Mouse (Mus musculus): ENCODE data around the gene Atp1a3. TPM values are rescaled to one million over a fixed set of nuclear protein-coding genes. Genes with fewer than 3 reads are reported as not detected.

Atp1a3 gene
- polyA plus RNA-seq, 1 experiment from 2014 or later, result 1.4 TPM

DNA sequence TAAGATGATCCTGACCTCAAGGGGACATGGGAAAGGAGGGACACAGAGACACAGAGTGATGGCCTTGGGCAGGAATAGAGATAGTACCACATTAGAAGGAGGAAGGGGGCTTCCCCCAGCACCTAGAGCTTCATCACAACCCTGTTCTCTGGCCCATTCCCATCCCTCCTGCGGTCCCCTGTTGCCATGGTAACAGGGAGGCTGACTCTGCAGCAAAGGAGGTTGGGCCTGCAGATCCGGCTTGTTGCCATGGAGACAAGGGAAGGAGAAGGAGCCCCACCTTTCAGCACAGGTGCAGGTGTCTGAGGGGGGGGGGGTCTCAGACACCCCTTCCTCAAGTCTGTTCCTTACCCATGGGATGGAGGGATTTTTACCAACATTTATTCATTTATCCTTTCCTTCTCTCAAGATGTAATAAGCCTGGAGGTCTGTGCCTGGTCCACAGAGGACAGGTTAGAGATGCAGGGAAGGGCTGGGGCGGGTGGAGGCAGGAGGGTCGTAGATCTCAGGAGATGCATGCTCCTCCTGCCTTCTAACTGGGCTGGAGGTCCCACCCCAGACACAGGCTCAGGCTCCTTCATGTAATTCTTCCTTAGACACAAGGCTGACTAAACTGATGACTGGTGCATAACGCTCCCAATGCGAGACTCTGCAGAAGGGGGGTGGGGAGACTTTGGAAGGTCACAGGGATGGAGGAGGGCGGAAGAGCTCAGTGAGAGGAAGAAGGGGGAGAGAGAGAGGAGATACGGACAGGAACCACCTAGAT, 2.0 kb upstream of the Atp1a3 start:
- H3K9ac ChIP-seq (ENCODE audit: low read depth, low read length), result no peak overlapping the region
- H3K4me3 ChIP-seq (ENCODE audit: low read depth, low read length), result no peak overlapping the region
- H3K4me1 ChIP-seq (replicated peaks; ENCODE audit: control insufficient read depth, insufficient read depth, low read length), result peaks cover 11% of the 10 kb centered on the region
- peaks cover 90% of the 10 kb centered on the region for H3K27me3 ChIP-seq (replicated peaks; ENCODE audit: control insufficient read depth, insufficient read depth, low read length)
- no peak overlapping the region for H3K27ac ChIP-seq (ENCODE audit: low read depth, low read length)
- H3K36me3 ChIP-seq (ENCODE audit: control insufficient read depth, insufficient read depth, low read length), result no peaks in the 10 kb centered on the region
- no peak overlapping the region for H3K4me2 ChIP-seq
- DNase-seq (ENCODE audit: low spot score) (no peak), ATAC-seq (replicated peaks; ENCODE audit: low FRiP score) (no peak)
- no peaks in the 10 kb centered on the region for H3K9me3 ChIP-seq (ENCODE audit: control insufficient read depth, low read length)
- WGBS, result 34% methylated on average over 8 of the region's 8 CpGs

DNA sequence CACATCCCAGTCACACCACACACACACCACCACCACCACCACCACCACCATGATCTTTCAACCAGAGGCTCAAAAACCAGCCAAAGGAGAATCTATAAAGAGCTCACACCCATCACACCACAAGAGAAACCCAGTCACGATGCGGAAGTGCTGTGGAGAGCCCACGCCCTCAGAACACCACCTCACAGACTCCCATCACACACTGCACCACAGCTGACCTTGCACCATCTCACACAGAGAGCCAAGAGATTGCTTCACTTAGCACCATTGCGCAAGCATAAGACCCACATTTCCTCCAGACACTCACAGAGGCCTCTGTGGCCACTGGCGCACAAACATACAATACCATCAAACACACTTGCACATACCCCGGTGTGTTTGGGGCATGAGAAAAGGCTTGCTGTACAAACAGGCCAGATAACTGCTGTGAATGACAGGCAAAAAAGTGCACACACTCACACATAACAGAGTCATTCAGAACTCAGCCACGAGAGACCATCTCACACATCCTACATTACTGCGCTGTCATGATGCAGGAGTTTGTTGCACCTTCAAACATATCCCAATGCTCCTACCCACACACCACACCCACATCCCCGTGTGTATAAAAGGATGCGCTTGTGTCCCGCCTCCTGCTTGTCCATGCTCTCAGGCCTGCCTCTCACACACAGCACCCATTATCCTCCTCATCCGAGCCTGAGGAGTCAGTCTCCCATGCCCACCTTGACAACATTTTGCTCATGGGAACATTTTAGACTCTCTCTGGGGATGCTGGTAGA, 1.0 kb upstream of the Atp1a3 start:
- H3K4me1 ChIP-seq (replicated peaks; ENCODE audit: control insufficient read depth, insufficient read depth, low read length), result peaks cover 11% of the 10 kb centered on the region
- no peak overlapping the region for H3K9ac ChIP-seq (ENCODE audit: low read depth, low read length)
- WGBS, result 72% methylated on average over 12 of the region's 12 CpGs
- peaks cover 85% of the 10 kb centered on the region for H3K27me3 ChIP-seq (replicated peaks; ENCODE audit: control insufficient read depth, insufficient read depth, low read length)
- no peak overlapping the region for H3K4me2 ChIP-seq
- H3K9me3 ChIP-seq (ENCODE audit: control insufficient read depth, low read length), result no peaks in the 10 kb centered on the region
- ATAC-seq (replicated peaks; ENCODE audit: low FRiP score) (no peak), DNase-seq (ENCODE audit: low spot score) (no peak)
- no peak overlapping the region for H3K4me3 ChIP-seq (ENCODE audit: low read depth, low read length)
- H3K27ac ChIP-seq (ENCODE audit: low read depth, low read length), result no peak overlapping the region
- no peaks in the 10 kb centered on the region for H3K36me3 ChIP-seq (ENCODE audit: control insufficient read depth, insufficient read depth, low read length)

DNA sequence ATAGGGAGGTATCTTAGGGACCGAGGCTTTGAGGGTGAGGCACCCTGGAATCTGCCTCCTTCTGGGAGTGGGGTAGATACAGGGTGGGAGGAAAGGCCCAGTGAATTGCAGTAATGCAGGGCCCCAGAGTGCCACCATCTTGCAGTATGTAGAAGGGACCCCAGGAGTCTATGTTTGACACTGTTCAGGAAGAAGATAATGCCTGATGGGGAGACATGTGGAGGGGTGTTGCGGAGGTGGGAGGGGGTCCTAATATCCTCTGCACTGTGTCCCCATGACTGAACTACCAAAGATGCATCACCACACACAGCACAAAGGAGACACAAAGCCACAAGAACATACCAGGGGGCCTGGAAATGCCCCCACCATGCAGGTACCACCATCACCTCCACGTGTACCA, 413 bp upstream of the Atp1a3 start:
- WGBS, result 63% methylated on average over 3 of the region's 3 CpGs

DNA sequence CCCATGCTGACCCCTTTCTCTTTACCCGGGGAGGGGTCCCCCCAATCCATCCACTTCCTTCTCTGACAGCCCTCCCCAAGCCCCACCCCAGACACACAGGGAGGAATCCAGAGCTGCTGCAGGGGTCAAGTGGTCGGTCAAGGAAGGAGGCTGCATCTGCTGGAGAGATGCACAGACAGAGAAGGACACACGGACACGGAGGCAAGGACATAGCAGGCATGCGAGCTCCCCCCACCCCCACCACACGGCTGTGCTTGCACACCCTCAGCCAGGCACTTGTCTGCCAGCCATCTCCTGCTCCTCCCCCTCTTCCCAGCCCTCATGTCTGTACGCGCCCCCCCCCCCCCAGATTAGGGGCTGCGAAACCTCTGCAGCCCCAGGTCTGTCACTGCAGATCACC, 952 bp downstream of the Atp1a3 start:
- Histone ChIP-seq H3K9ac (ENCODE audit: low read depth, low read length) (no peak overlapping the region), H3K4me2 (no peak overlapping the region), H3K27me3 (replicated peaks; ENCODE audit: control insufficient read depth, insufficient read depth, low read length) (peaks cover 66% of the 10 kb centered on the region), H3K4me1 (replicated peaks; ENCODE audit: control insufficient read depth, insufficient read depth, low read length) (peaks cover 4% of the 10 kb centered on the region), H3K36me3 (ENCODE audit: control insufficient read depth, insufficient read depth, low read length) (no peaks in the 10 kb centered on the region), H3K9me3 (ENCODE audit: control insufficient read depth, low read length) (no peaks in the 10 kb centered on the region), H3K27ac (ENCODE audit: low read depth, low read length) (no peak overlapping the region), H3K4me3 (ENCODE audit: low read depth, low read length) (no peak overlapping the region)
- no peak for ATAC-seq (replicated peaks; ENCODE audit: low FRiP score)
- WGBS, result 40% methylated on average over 9 of the region's 9 CpGs
- DNase-seq (ENCODE audit: low spot score), result no peak

More for the DNA sequence above, 413 bp upstream of the Atp1a3 start:
- no peak overlapping the region for H3K27ac ChIP-seq (ENCODE audit: low read depth, low read length)
- DNase-seq (ENCODE audit: low spot score) (no peak), ATAC-seq (replicated peaks; ENCODE audit: low FRiP score) (no peak)
- H3K9me3 ChIP-seq (ENCODE audit: control insufficient read depth, low read length), result no peaks in the 10 kb centered on the region
- no peak overlapping the region; the same call in 1 of the 2 replicates for H3K4me2 ChIP-seq
- no peaks in the 10 kb centered on the region for H3K36me3 ChIP-seq (ENCODE audit: control insufficient read depth, insufficient read depth, low read length)
- H3K4me3 ChIP-seq (ENCODE audit: low read depth, low read length), result no peak overlapping the region
- H3K4me1 ChIP-seq (replicated peaks; ENCODE audit: control insufficient read depth, insufficient read depth, low read length), result peaks cover 11% of the 10 kb centered on the region
- H3K9ac ChIP-seq (ENCODE audit: low read depth, low read length), result no peak overlapping the region
- H3K27me3 ChIP-seq (replicated peaks; ENCODE audit: control insufficient read depth, insufficient read depth, low read length), result peaks cover 79% of the 10 kb centered on the region

DNA sequence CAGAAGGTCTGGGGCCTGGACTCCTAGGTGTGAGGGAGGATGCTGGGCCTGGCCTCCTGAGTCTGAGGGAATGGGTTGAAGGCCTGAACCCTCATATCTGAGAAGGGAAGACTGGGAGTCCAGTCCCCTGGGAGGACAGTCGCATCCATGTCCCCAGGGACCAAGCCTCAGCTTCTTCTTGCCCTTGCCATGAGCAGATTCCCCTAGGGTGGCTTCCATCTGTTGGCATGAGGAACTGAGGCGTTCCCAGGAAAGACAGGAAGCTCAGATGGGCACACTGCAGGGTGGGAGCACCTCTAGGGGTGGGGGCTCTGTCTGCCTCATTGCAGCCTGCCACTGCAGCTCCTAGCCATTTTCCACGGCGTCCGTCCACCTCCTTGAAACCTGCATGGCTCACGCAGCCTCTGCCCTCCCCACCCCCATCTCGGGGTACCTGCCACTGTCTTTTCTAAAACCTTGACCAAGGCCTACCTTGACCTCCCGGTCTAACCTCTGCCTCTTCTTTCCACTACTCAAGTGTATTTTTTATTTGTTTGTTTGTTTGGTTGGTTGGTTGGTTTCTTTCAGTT, 1.9 kb downstream of the Atp1a3 start:
- ATAC-seq (replicated peaks; ENCODE audit: low FRiP score), result no peak
- Histone ChIP-seq H3K9ac (ENCODE audit: low read depth, low read length) (no peak overlapping the region), H3K27ac (ENCODE audit: low read depth, low read length) (no peak overlapping the region), H3K4me2 (no peak overlapping the region), H3K36me3 (ENCODE audit: control insufficient read depth, insufficient read depth, low read length) (no peaks in the 10 kb centered on the region), H3K4me1 (replicated peaks; ENCODE audit: control insufficient read depth, insufficient read depth, low read length) (peaks cover 4% of the 10 kb centered on the region), H3K27me3 (replicated peaks; ENCODE audit: control insufficient read depth, insufficient read depth, low read length) (peaks cover 56% of the 10 kb centered on the region), H3K9me3 (ENCODE audit: control insufficient read depth, low read length) (no peaks in the 10 kb centered on the region), H3K4me3 (ENCODE audit: low read depth, low read length) (no peak overlapping the region)
- no peak for DNase-seq (ENCODE audit: low spot score)
- WGBS, result 86% methylated on average over 8 of the region's 8 CpGs

DNA sequence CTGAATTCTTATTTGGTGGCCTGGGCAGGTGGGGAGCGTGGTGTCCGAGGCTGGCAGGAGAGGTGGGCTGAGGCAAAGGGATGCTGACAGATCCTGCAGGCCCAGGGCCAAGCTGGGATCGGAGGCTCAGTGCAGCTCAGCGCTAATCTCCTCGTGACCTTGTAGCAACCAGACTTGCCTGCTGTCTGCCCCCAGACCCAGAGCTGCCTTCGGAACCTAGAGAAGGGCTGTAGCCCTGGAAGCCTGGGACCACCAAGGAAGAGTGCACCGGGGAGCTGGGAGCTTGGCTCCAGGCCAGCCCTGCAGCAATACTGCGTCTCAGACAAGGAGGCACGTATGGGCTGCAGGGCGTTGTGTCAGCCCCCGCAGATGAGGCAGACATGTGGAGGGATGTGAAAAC, 2.5 kb downstream of the Atp1a3 start:
- Histone ChIP-seq H3K27ac (ENCODE audit: low read depth, low read length) (no peak overlapping the region), H3K27me3 (replicated peaks; ENCODE audit: control insufficient read depth, insufficient read depth, low read length) (peaks cover 50% of the 10 kb centered on the region), H3K9ac (ENCODE audit: low read depth, low read length) (no peak overlapping the region), H3K4me1 (replicated peaks; ENCODE audit: control insufficient read depth, insufficient read depth, low read length) (peaks cover 4% of the 10 kb centered on the region), H3K9me3 (ENCODE audit: control insufficient read depth, low read length) (no peaks in the 10 kb centered on the region), H3K4me2 (no peak overlapping the region), H3K4me3 (ENCODE audit: low read depth, low read length) (no peak overlapping the region), H3K36me3 (ENCODE audit: control insufficient read depth, insufficient read depth, low read length) (no peaks in the 10 kb centered on the region)
- DNase-seq (ENCODE audit: low spot score), result no peak
- ATAC-seq (replicated peaks; ENCODE audit: low FRiP score), result no peak
- WGBS, result 50% methylated on average over 11 of the region's 11 CpGs

DNA sequence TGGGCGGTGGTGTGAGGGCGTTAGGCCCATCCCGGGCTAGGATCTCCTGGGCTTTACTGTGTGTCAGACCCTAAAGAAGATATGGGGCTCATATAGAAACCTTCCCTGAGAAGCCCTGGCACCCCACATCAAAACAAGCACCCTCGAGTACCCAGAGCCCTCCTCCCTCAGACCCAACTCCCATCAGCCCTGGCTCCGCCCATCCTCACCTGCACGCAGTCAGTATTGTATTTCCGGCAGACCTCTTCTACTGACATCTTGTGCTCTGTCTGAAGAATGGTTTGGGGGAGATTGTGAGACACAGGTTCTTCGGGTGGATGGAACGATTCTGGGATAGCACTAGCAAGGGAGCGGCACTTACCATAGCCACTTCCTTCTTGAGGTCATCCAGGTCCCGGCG, 5.0 kb downstream of the Atp1a3 start:
- Histone ChIP-seq H3K9ac (ENCODE audit: low read depth, low read length) (no peak overlapping the region), H3K4me1 (replicated peaks; ENCODE audit: control insufficient read depth, insufficient read depth, low read length) (peaks cover 4% of the 10 kb centered on the region), H3K36me3 (ENCODE audit: control insufficient read depth, insufficient read depth, low read length) (no peaks in the 10 kb centered on the region), H3K27me3 (replicated peaks; ENCODE audit: control insufficient read depth, insufficient read depth, low read length) (peaks cover 25% of the 10 kb centered on the region), H3K4me2 (no peak overlapping the region), H3K9me3 (ENCODE audit: control insufficient read depth, low read length) (no peaks in the 10 kb centered on the region), H3K4me3 (ENCODE audit: low read depth, low read length) (no peak overlapping the region), H3K27ac (ENCODE audit: low read depth, low read length) (no peak overlapping the region)
- ATAC-seq (replicated peaks; ENCODE audit: low FRiP score) (no peak), DNase-seq (ENCODE audit: low spot score) (no peak)
- WGBS, result 54% methylated on average over 12 of the region's 12 CpGs

DNA sequence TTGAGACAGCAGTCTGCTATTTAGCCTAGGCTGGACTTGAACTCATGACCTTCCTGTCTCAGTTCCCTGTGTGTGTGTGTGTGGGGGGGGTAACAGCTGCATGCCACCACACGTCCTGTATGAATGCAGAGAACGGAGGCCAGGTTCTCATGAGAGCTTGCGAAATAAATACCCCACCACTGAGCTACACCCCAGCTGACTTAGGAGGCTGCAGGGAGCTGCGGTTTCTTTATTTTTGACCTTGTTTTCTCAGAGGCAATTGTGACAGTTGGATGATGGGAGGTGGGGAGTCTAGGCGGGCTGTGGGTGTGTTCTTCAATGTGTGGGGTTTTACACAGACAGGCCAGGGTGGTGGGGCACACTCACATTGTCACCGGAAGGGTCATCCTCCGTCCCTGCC, 5.5 kb downstream of the Atp1a3 start:
- no peak overlapping the region for H3K27ac ChIP-seq (ENCODE audit: low read depth, low read length)
- H3K4me3 ChIP-seq (ENCODE audit: low read depth, low read length), result no peak overlapping the region
- H3K9ac ChIP-seq (ENCODE audit: low read depth, low read length), result no peak overlapping the region
- ATAC-seq (replicated peaks; ENCODE audit: low FRiP score), result no peak
- no peak for DNase-seq (ENCODE audit: low spot score)
- H3K4me2 ChIP-seq, result no peak overlapping the region
- H3K36me3 ChIP-seq (ENCODE audit: control insufficient read depth, insufficient read depth, low read length), result no peaks in the 10 kb centered on the region
- H3K27me3 ChIP-seq (replicated peaks; ENCODE audit: control insufficient read depth, insufficient read depth, low read length), result peaks cover 20% of the 10 kb centered on the region
- H3K4me1 ChIP-seq (replicated peaks; ENCODE audit: control insufficient read depth, insufficient read depth, low read length), result peaks cover 2% of the 10 kb centered on the region; the same call in 1 of the 2 replicates
- WGBS, result 64% methylated on average over 7 of the region's 7 CpGs
- H3K9me3 ChIP-seq (ENCODE audit: control insufficient read depth, low read length), result no peaks in the 10 kb centered on the region

Data from liver, embryonic 11.5 days (tissue).